Comparison of ENCODE assay signal across 9 mouse cellular contexts in the genomic region with DNA sequence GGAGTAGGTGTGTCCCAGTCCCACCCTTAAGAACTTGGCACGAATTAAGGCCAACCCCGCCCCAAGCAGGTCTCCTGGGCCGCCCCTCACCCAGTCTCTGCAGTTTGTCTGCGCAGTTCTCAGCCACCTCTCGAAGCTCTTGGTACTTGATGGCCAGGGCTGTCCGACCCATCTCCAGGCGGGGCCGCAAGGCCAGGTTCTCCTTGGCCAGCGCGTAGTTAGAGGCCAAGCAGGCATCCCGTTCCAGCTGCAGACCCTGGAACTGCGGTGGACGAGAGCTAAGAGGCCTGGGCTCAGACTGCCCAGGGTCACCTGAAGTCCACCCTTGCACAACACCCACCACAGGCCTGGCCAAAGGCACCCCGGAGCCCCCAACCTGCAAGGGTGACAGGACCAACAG. TPM values are rescaled to one million over a fixed set of nuclear protein-coding genes. Genes with fewer than 3 reads are reported as not detected.
DNase-seq lines count a peak whose midpoint lies in the region; ATAC-seq lines count a peak whose summit lies in the region.
"Had no signal": no experiment of that assay in that cellular context is flagged by ENCODE, and none has a peak within 500 bp of the region (broad histone marks: within the 10 kb centered on the region; RNA-seq: fewer than 3 reads in every experiment).

No protein-coding gene starts in this region.

- peak overlapping the region; percentile 99; the same call in 1 of the 2 replicates for H3K9ac ChIP-seq in embryonic facial prominence, embryonic 12.5 days
- H3K9ac ChIP-seq in forebrain, embryonic 11.5 days (ENCODE audit: low read length) = no peak overlapping the region
- no peak overlapping the region for H3K9ac ChIP-seq in midbrain, embryonic 11.5 days (ENCODE audit: low read length)

- WGBS in embryonic facial prominence, embryonic 12.5 days = 85% methylated on average over 14 of the region's 14 CpGs
- 92% methylated on average over 14 of the region's 14 CpGs for WGBS in forebrain, embryonic 11.5 days
- 88% methylated on average over 14 of the region's 14 CpGs for WGBS in midbrain, embryonic 11.5 days

- peak overlapping the region; percentile 96 for H3K4me3 ChIP-seq in embryonic facial prominence, embryonic 12.5 days
- H3K4me3 ChIP-seq in forebrain, embryonic 11.5 days (ENCODE audit: low read depth, low read length) = no peak overlapping the region
- H3K4me3 ChIP-seq in midbrain, embryonic 11.5 days (ENCODE audit: low read depth, low read length) = peak overlapping the region; percentile 97

- H3K4me2 ChIP-seq in embryonic facial prominence, embryonic 12.5 days (replicated peaks) = peak overlapping the region; percentile 53
- H3K4me2 ChIP-seq in forebrain, embryonic 11.5 days (ENCODE audit: low read depth, low read length, severe bottlenecking) = peak overlapping the region; percentile 24; the same call in 1 of the 2 replicates
- peak overlapping the region; percentile 75 for H3K4me2 ChIP-seq in midbrain, embryonic 11.5 days

- ATAC-seq in embryonic facial prominence, embryonic 12.5 days (ENCODE audit: insufficient number of reproducible peaks, insufficient read depth, low FRiP score, low TSS enrichment) = no peak
- ATAC-seq in forebrain, embryonic 11.5 days (replicated peaks; ENCODE audit: low FRiP score) = no peak
- ATAC-seq in midbrain, embryonic 11.5 days (ENCODE audit: low FRiP score) = no peak

- no peak for DNase-seq in forebrain, embryonic 11.5 days (ENCODE audit: low spot score)
- DNase-seq in kidney, adult 18-20 months = peak; percentile 32
- peak; percentile 72 for DNase-seq in midbrain, embryonic 11.5 days (ENCODE audit: low spot score, missing footprints)
- DNase-seq in retina, postnatal 1 day = no peak
- DNase-seq in natural killer cell, adult 2 months (ENCODE audit: low spot score in 2 of 2) = no peak
- no peak for DNase-seq in frontal cortex, adult 2 months (ENCODE audit: extremely low spot score in 1 of 2, low spot score in 1 of 2)
- DNase-seq: heart, adult 18-20 months; lung, adult 2 months had no signal

- peaks cover 31% of the 10 kb centered on the region for H3K36me3 ChIP-seq in embryonic facial prominence, embryonic 12.5 days
- H3K36me3 ChIP-seq in forebrain, embryonic 11.5 days (ENCODE audit: control insufficient read depth, insufficient read depth, low read length) = no peaks in the 10 kb centered on the region; the same call in 1 of the 2 replicates
- no peaks in the 10 kb centered on the region; the same call in 1 of the 2 replicates for H3K36me3 ChIP-seq in midbrain, embryonic 11.5 days (ENCODE audit: control insufficient read depth, insufficient read depth, low read length)

- H3K4me1 ChIP-seq in embryonic facial prominence, embryonic 12.5 days = peaks cover 26% of the 10 kb centered on the region
- peaks cover 7% of the 10 kb centered on the region for H3K4me1 ChIP-seq in forebrain, embryonic 11.5 days (replicated peaks; ENCODE audit: control insufficient read depth, insufficient read depth, low read length)
- H3K4me1 ChIP-seq in midbrain, embryonic 11.5 days (ENCODE audit: control insufficient read depth, insufficient read depth, low read length) = peaks cover 15% of the 10 kb centered on the region

- H3K27me3 ChIP-seq in embryonic facial prominence, embryonic 12.5 days = no peaks in the 10 kb centered on the region
- no peaks in the 10 kb centered on the region for H3K27me3 ChIP-seq in forebrain, embryonic 11.5 days (ENCODE audit: control insufficient read depth, insufficient read depth, low read length)
- H3K27me3 ChIP-seq in midbrain, embryonic 11.5 days (ENCODE audit: control insufficient read depth, insufficient read depth, low read length) = no peaks in the 10 kb centered on the region

- no peaks in the 10 kb centered on the region for H3K9me3 ChIP-seq in embryonic facial prominence, embryonic 12.5 days
- H3K9me3 ChIP-seq in forebrain, embryonic 11.5 days (ENCODE audit: control insufficient read depth, low read length) = no peaks in the 10 kb centered on the region
- no peaks in the 10 kb centered on the region for H3K9me3 ChIP-seq in midbrain, embryonic 11.5 days (ENCODE audit: control insufficient read depth, low read length)

- H3K27ac ChIP-seq in embryonic facial prominence, embryonic 12.5 days = no peak overlapping the region
- H3K27ac ChIP-seq in forebrain, embryonic 11.5 days (ENCODE audit: low read depth, low read length) = no peak overlapping the region
- H3K27ac ChIP-seq in midbrain, embryonic 11.5 days (ENCODE audit: low read depth, low read length) = no peak overlapping the region

RNA-seq across cellular contexts. Expression of gene Vps37d, which starts 1.7 kb away (rescaled TPM):
- 26.4 and 27.2 TPM in 2 replicates for polyA plus RNA-seq in embryonic facial prominence, embryonic 12.5 days (2016; fragmentation: Nextera tagmentation; extraction: Ambion mirVana)
- 13.3 and 14.2 TPM in 2 replicates for polyA plus RNA-seq in forebrain, embryonic 11.5 days (2014; fragmentation: Nextera tagmentation; extraction: Ambion mirVana)
- 6.8 and 9.6 TPM in 2 replicates for polyA plus RNA-seq in midbrain, embryonic 11.5 days (2014; fragmentation: Nextera tagmentation; extraction: Ambion mirVana)
- 25.7 and 28.9 TPM in 2 replicates for polyA plus RNA-seq in frontal cortex, adult 2 months (2012; rRNA removed)

RNA-seq across cellular contexts. Expression of gene Bud23, which starts 11.6 kb away (rescaled TPM):
- polyA plus RNA-seq in embryonic facial prominence, embryonic 12.5 days (2016; fragmentation: Nextera tagmentation; extraction: Ambion mirVana) = 145 and 154 TPM in 2 replicates
- 142 and 148 TPM in 2 replicates for polyA plus RNA-seq in forebrain, embryonic 11.5 days (2014; fragmentation: Nextera tagmentation; extraction: Ambion mirVana)
- 105 and 116 TPM in 2 replicates for polyA plus RNA-seq in midbrain, embryonic 11.5 days (2014; fragmentation: Nextera tagmentation; extraction: Ambion mirVana)
- polyA plus RNA-seq in frontal cortex, adult 2 months (2012; rRNA removed) = 75.7 and 79.1 TPM in 2 replicates

RNA-seq across cellular contexts. Expression of gene Dnajc30, which starts 12.4 kb away (rescaled TPM):
- polyA plus RNA-seq in embryonic facial prominence, embryonic 12.5 days (2016; fragmentation: Nextera tagmentation; extraction: Ambion mirVana) = 31.9 and 34.2 TPM in 2 replicates
- 26.2 and 27.1 TPM in 2 replicates for polyA plus RNA-seq in forebrain, embryonic 11.5 days (2014; fragmentation: Nextera tagmentation; extraction: Ambion mirVana)
- 30.0 and 30.2 TPM in 2 replicates for polyA plus RNA-seq in midbrain, embryonic 11.5 days (2014; fragmentation: Nextera tagmentation; extraction: Ambion mirVana)
- polyA plus RNA-seq in frontal cortex, adult 2 months (2012; rRNA removed) = 49.4 and 55.7 TPM in 2 replicates

RNA-seq across cellular contexts. Expression of gene Mlxipl, which starts 13.3 kb away (rescaled TPM):
- polyA plus RNA-seq in embryonic facial prominence, embryonic 12.5 days (2016; fragmentation: Nextera tagmentation; extraction: Ambion mirVana) = 3.3 and 3.8 TPM in 2 replicates
- polyA plus RNA-seq in forebrain, embryonic 11.5 days (2014; fragmentation: Nextera tagmentation; extraction: Ambion mirVana) = 2.4 and 3.1 TPM in 2 replicates
- polyA plus RNA-seq in midbrain, embryonic 11.5 days (2014; fragmentation: Nextera tagmentation; extraction: Ambion mirVana) = 1.2 and 2.1 TPM in 2 replicates
- 4.6 and 6.0 TPM in 2 replicates for polyA plus RNA-seq in frontal cortex, adult 2 months (2012; rRNA removed)

RNA-seq across cellular contexts. Expression of gene Stx1a, which starts 53.1 kb away (rescaled TPM):
- polyA plus RNA-seq in embryonic facial prominence, embryonic 12.5 days (2016; fragmentation: Nextera tagmentation; extraction: Ambion mirVana) = 20.4 and 20.7 TPM in 2 replicates
- polyA plus RNA-seq in forebrain, embryonic 11.5 days (2014; fragmentation: Nextera tagmentation; extraction: Ambion mirVana) = 11.2 and 14.9 TPM in 2 replicates
- 16.1 and 17.7 TPM in 2 replicates for polyA plus RNA-seq in midbrain, embryonic 11.5 days (2014; fragmentation: Nextera tagmentation; extraction: Ambion mirVana)
- polyA plus RNA-seq in frontal cortex, adult 2 months (2012; rRNA removed) = 345 and 362 TPM in 2 replicates

Comparison
In these comparisons a context has a peak if more than half of its experiments do, and no peak if none do; other contexts are left out.
1. H3K4me2 ChIP-seq: peak in every context shown above with its lines; median percentile 75 in midbrain, embryonic 11.5 days; 53 in embryonic facial prominence, embryonic 12.5 days; 24 in forebrain, embryonic 11.5 days.
2. DNase-seq: peak in kidney, adult 18-20 months (single experiment) and midbrain, embryonic 11.5 days (single experiment); none in forebrain, embryonic 11.5 days (single experiment), retina, postnatal 1 day (single experiment), natural killer cell, adult 2 months (0 of 2) and frontal cortex, adult 2 months (0 of 2).